Mouse (Mus musculus) CD4-positive naive resting alpha-beta T cell, adult 76 days (primary cell): ENCODE measurements around the gene Gm17467. TPM values are rescaled to one million over a fixed set of nuclear protein-coding genes. Genes with fewer than 3 reads are reported as not detected.

Source experiments
- total RNA-seq: library from RNA; stranded (reverse); gene quantifications from one replicate; pipeline ENCODE4 v1.2.4, GENCODE M21; 2023

The Gm17467 gene
- total RNA-seq: not detected

GRCm38 (mm10) chrX:123704691-123705090 lies at the start of gene Gm17467:
Gene Gm17467, minus strand, starts transcription at chrX:123704791.

Other genes starting within 250 kb of the Gm17467 start
- gene Cldn34c2, start 123.1 kb downstream of the Gm17467 start, total RNA-seq: not detected
- gene Cldn34c3, start 88.9 kb upstream of the Gm17467 start, total RNA-seq: not detected